Mouse (Mus musculus): ENCODE measurements around the gene Slc25a11. TPM values are rescaled to one million over a fixed set of nuclear protein-coding genes. Genes with fewer than 3 reads are reported as not detected.

Slc25a11 gene
- polyA plus RNA-seq, 1 experiment from 2014 or later: 156 TPM

- Histone ChIP-seq H3K36me3 (ENCODE audit: poor library complexity, severe bottlenecking) (peaks cover 63% of the 10 kb centered on the region), H3K9me3 (replicated peaks) (no peaks in the 10 kb centered on the region), H3K9ac (no peak overlapping the region), H3K4me2 (no peak overlapping the region), H3K4me1 (peaks cover 18% of the 10 kb centered on the region), H3K4me3 (no peak overlapping the region), H3K27ac (no peak overlapping the region), H3K27me3 (no peaks in the 10 kb centered on the region)
- WGBS: 99% methylated on average over 9 of the region's 9 CpGs
- no peak for ATAC-seq
These were observed 17.5 kb upstream of the Slc25a11 start for GRCm38 (mm10) chr11:70664741-70665140.

DNA sequence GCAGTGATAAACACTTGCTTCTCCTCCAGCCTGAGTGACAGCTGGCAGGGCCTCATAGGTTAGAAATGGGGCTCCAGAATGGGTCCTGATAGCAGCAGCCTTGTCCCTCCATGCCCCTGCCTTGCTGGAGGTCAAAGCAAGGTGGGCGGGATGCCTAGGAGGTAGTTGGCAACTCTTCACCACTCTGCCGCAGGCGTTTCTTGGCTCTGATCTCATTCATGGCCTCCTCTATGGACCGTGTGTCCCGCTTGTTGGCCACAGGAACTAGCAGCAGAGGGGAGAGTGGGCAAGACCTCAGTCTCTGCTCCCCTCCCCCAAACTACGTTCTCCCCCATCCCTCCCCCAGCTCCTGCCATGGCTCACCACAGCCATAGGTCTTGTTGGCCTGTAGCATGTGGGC, 16.7 kb upstream of the Slc25a11 start:
- Histone ChIP-seq H3K4me2 (no peak overlapping the region), H3K27ac (no peak overlapping the region), H3K36me3 (ENCODE audit: poor library complexity, severe bottlenecking) (peaks cover 66% of the 10 kb centered on the region), H3K4me1 (peaks cover 18% of the 10 kb centered on the region), H3K4me3 (no peak overlapping the region), H3K9ac (no peak overlapping the region), H3K27me3 (no peaks in the 10 kb centered on the region), H3K9me3 (replicated peaks) (no peaks in the 10 kb centered on the region)
- ATAC-seq: no peak
- whole genome bisulfite sequencing: 94% methylated on average over 6 of the region's 6 CpGs

- 87% methylated on average over 8 of the region's 8 CpGs for WGBS
These were observed 15.8 kb upstream of the Slc25a11 start for GRCm38 (mm10) chr11:70663101-70663500.

DNA sequence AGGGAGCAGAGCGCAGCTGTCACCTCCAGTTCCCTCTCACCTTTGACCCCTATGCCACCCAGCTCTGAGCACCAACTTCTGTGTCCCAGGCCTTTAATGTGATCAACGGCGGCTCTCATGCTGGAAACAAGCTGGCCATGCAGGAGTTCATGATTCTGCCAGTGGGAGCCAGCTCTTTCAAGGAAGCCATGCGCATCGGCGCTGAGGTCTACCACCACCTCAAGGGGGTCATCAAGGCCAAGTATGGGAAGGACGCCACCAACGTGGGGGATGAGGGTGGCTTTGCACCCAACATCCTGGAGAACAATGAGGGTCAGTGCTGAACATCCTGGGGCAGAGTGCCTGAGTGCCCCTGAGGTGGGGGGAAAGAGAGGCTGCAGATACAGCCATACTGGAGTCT, 13.3 kb upstream of the Slc25a11 start:
- Histone ChIP-seq H3K4me2 (no peak overlapping the region), H3K27ac (no peak overlapping the region), H3K4me3 (no peak overlapping the region), H3K9me3 (replicated peaks) (no peaks in the 10 kb centered on the region), H3K36me3 (ENCODE audit: poor library complexity, severe bottlenecking) (peaks cover 55% of the 10 kb centered on the region), H3K4me1 (peaks cover 17% of the 10 kb centered on the region), H3K27me3 (no peaks in the 10 kb centered on the region), H3K9ac (no peak overlapping the region)
- WGBS: 90% methylated on average over 8 of the region's 8 CpGs
- ATAC-seq: no peak

More at GRCm38 (mm10) chr11:70663101-70663500, 15.8 kb upstream of the Slc25a11 start:
- Histone ChIP-seq H3K27ac (no peak overlapping the region), H3K27me3 (no peaks in the 10 kb centered on the region), H3K4me3 (no peak overlapping the region), H3K9me3 (replicated peaks) (no peaks in the 10 kb centered on the region), H3K4me2 (no peak overlapping the region), H3K9ac (no peak overlapping the region), H3K36me3 (ENCODE audit: poor library complexity, severe bottlenecking) (peaks cover 66% of the 10 kb centered on the region), H3K4me1 (peaks cover 15% of the 10 kb centered on the region)
- no peak for ATAC-seq

- Histone ChIP-seq H3K9me3 (replicated peaks) (no peaks in the 10 kb centered on the region), H3K4me1 (peaks cover 22% of the 10 kb centered on the region), H3K9ac (no peak overlapping the region), H3K27me3 (no peaks in the 10 kb centered on the region), H3K4me3 (no peak overlapping the region), H3K4me2 (no peak overlapping the region), H3K27ac (no peak overlapping the region), H3K36me3 (ENCODE audit: poor library complexity, severe bottlenecking) (peaks cover 39% of the 10 kb centered on the region)
- 77% methylated on average over 8 of the region's 8 CpGs for whole genome bisulfite sequencing
- ATAC-seq: no peak
These were observed 11.7 kb upstream of the Slc25a11 start for GRCm38 (mm10) chr11:70658942-70659341.

- no peak for ATAC-seq
These were observed 11.2 kb upstream of the Slc25a11 start for GRCm38 (mm10) chr11:70658521-70658920.

DNA sequence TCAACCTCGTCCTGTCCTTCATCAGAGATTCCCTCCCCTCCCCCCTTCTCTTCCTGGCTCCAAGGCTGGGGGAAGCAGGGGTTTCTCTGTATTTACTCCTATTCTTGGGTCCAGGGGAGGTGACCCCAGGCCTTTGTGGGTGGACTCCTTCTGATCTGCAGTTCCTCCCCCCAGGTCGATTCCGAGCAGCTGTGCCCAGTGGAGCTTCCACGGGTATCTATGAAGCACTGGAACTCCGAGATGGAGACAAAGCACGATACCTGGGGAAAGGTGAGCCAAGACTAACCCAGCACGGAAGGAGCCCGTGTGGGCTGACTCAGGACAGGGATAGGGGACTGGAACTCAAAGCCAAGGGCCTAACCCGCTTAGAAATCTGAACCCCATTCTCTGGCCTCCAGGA, 10.7 kb upstream of the Slc25a11 start:
- no peak overlapping the region for H3K9ac ChIP-seq
- peaks cover 27% of the 10 kb centered on the region for H3K4me1 ChIP-seq
- no peak for ATAC-seq
- 60% methylated on average over 9 of the region's 9 CpGs for WGBS
- no peaks in the 10 kb centered on the region for H3K9me3 ChIP-seq (replicated peaks)
- no peak overlapping the region for H3K27ac ChIP-seq
- no peaks in the 10 kb centered on the region for H3K27me3 ChIP-seq
- H3K36me3 ChIP-seq (ENCODE audit: poor library complexity, severe bottlenecking): peaks cover 30% of the 10 kb centered on the region
- no peak overlapping the region for H3K4me2 ChIP-seq
- H3K4me3 ChIP-seq: no peak overlapping the region

More at GRCm38 (mm10) chr11:70658521-70658920, 11.2 kb upstream of the Slc25a11 start:
- WGBS: 88% methylated on average over 5 of the region's 5 CpGs
- Histone ChIP-seq H3K4me2 (no peak overlapping the region), H3K27me3 (no peaks in the 10 kb centered on the region), H3K4me1 (peaks cover 22% of the 10 kb centered on the region), H3K4me3 (no peak overlapping the region), H3K9ac (no peak overlapping the region), H3K36me3 (ENCODE audit: poor library complexity, severe bottlenecking) (peaks cover 35% of the 10 kb centered on the region), H3K27ac (no peak overlapping the region), H3K9me3 (replicated peaks) (no peaks in the 10 kb centered on the region)

DNA sequence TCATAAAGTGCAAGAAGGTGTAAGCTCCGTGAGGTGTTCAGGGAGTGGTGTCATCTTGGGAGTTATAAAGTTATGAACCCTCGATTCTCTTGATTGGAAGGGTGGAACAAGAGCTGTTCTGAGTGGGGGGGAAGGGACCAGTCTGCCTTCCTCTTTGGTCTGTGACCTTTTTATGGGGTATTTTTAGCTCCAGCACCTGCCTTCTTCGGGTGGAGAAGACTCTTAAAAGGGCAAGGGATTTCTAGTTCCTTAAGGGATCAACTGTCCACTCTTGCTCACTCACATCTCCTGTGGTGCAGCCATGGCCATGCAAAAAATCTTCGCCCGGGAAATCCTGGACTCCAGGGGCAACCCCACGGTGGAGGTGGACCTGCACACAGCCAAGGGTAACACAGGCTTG, 10.3 kb upstream of the Slc25a11 start:
- no peak overlapping the region for H3K27ac ChIP-seq
- peaks cover 27% of the 10 kb centered on the region for H3K36me3 ChIP-seq (ENCODE audit: poor library complexity, severe bottlenecking)
- H3K4me1 ChIP-seq: peaks cover 31% of the 10 kb centered on the region
- H3K4me2 ChIP-seq: no peak overlapping the region
- H3K4me3 ChIP-seq: no peak overlapping the region
- H3K9me3 ChIP-seq (replicated peaks): no peaks in the 10 kb centered on the region
- WGBS: 61% methylated on average over 6 of the region's 6 CpGs
- ATAC-seq: no peak
- no peaks in the 10 kb centered on the region for H3K27me3 ChIP-seq
- no peak overlapping the region for H3K9ac ChIP-seq

DNA sequence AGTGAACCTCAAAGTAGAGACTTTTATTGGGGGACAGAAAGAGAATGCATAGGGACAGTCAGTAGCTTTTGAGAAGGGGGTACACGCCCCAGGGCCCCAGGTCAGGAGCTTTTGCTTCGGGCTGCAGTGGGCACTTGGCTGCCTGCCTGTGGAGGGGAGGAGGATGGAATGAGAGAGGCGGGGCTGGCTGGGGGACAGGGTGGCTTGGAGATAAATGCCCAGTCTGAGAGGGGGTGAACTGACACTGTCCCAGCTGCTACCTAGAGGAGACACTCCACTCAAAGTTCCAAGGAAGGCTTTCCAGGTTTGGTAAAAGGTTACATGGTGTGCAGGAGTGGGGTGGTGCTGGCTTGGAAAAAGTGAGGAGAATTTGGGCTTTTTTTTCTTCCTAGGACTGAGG, 9.7 kb upstream of the Slc25a11 start, which contains the start of gene Eno3:
Gene Eno3 (plus strand): TSS at position 239 of the 400 bp plus-strand sequence.
- Histone ChIP-seq H3K4me1 (peaks cover 37% of the 10 kb centered on the region), H3K4me3 (peak within 1 kb of the TSS; percentile 100), H3K36me3 (ENCODE audit: poor library complexity, severe bottlenecking) (peaks cover 27% of the 10 kb centered on the region), H3K9me3 (replicated peaks) (no peaks in the 10 kb centered on the region), H3K27ac (peak within 1 kb of the TSS; percentile 97), H3K27me3 (no peaks in the 10 kb centered on the region), H3K4me2 (peak within 1 kb of the TSS; percentile 93), H3K9ac (peak within 1 kb of the TSS; percentile 98)
- no peak for ATAC-seq
- WGBS: 9% methylated on average over 3 of the region's 3 CpGs

DNA sequence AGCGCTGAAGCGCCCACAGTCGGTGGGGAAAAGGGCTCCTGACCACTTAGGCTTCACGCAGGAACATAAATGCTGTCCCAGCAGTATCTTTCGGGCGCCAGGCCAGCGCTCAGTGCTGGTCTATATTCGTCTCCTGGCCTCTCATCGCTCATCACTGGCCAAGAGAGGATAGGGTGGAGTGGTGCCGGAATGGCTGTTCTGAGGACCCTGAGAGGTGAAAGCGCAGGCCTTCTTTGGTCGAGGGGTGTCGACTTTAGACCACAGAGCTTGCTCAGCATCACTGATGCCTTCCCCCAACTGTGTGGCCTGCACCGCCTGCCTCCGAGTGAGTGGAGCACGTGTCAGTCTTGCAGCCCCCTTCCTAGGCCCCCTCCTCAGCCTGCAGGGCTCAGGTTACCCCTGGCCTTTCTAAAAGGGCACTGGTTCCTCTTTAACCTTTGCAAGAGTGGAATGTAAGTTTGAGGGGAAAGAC, 9.2 kb upstream of the Slc25a11 start:
- no peak overlapping the region; the same call in 1 of the 2 replicates for H3K27ac ChIP-seq
- WGBS: 6% methylated on average over 16 of the region's 16 CpGs
- no peak for ATAC-seq

GRCm38 (mm10) chr11:70655571-70656455, 8.5 kb upstream of the Slc25a11 start:
- H3K27me3 ChIP-seq: no peaks in the 10 kb centered on the region
- H3K36me3 ChIP-seq (ENCODE audit: poor library complexity, severe bottlenecking): peaks cover 28% of the 10 kb centered on the region
- peaks cover 42% of the 10 kb centered on the region for H3K4me1 ChIP-seq
- peak overlapping the region; percentile 98 for H3K9ac ChIP-seq
- under 1% methylated on average over 61 of the region's 61 CpGs for WGBS
- no peaks in the 10 kb centered on the region for H3K9me3 ChIP-seq (replicated peaks)
- H3K4me2 ChIP-seq: peak overlapping the region; percentile 93
- peak overlapping the region; percentile 97 for H3K27ac ChIP-seq
- ATAC-seq: peak; percentile 34; the same call in 1 of the 2 replicates
- H3K4me3 ChIP-seq: peak overlapping the region; percentile 100

More for the DNA sequence above, 9.2 kb upstream of the Slc25a11 start:
- H3K4me3 ChIP-seq: peak overlapping the region; percentile 100
- peak overlapping the region; percentile 93 for H3K4me2 ChIP-seq
- peaks cover 42% of the 10 kb centered on the region for H3K4me1 ChIP-seq
- peaks cover 28% of the 10 kb centered on the region for H3K36me3 ChIP-seq (ENCODE audit: poor library complexity, severe bottlenecking)
- peak overlapping the region; percentile 98 for H3K9ac ChIP-seq
- no peaks in the 10 kb centered on the region for H3K27me3 ChIP-seq
- H3K9me3 ChIP-seq (replicated peaks): no peaks in the 10 kb centered on the region

DNA sequence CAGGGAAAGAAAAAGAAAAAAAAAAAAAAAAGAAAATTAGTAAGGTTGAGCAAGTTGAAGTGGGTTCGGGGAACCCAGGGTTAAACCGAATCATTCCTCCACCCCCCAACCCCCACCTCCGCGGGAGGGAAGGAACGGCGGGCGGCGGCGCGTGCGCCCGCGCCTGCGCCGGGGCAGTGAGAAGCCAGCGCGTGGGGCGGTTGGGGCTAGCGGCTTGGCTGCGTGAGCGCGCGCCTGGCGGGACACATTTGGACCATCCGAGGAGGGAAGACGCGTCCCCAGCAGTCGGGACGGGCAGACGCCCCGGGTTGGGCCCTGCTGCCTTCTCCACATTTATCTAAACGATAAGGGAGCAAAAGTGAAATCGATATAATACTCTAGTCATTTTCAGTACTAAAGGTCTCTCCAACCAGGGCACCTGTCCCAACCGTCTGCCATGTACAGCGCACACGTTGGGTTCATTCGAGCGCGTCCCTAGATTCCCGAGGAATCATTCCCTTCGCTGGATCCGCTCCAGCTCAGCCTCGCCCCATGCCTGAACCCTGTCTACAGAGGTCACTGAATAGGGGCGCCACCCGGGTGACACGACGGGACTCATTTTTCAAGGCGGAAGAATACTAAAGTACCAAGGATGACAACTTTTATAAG, 7.8 kb upstream of the Slc25a11 start:
- Histone ChIP-seq H3K4me2 (peak overlapping the region; percentile 93), H3K4me3 (peak overlapping the region; percentile 100), H3K9ac (peak overlapping the region; percentile 98), H3K27me3 (no peaks in the 10 kb centered on the region), H3K36me3 (ENCODE audit: poor library complexity, severe bottlenecking) (peaks cover 30% of the 10 kb centered on the region), H3K27ac (peak overlapping the region; percentile 97), H3K4me1 (peaks cover 42% of the 10 kb centered on the region), H3K9me3 (replicated peaks) (no peaks in the 10 kb centered on the region)
- WGBS: under 1% methylated on average over 48 of the region's 48 CpGs
- peak; percentile 42 for ATAC-seq
